Mouse (Mus musculus) adrenal gland (tissue): ENCODE results near the gene Gramd1c.

Source experiments
- intact Hi-C: fragments of 180-260 bp; cut with DNase I; formaldehyde crosslinking; loops from one replicate; pipeline ENCODE4 v1.15.1; 2025
- long read RNA-seq, 2 experiments: library from polyadenylated mRNA; unstranded; transcript quantifications; one replicate each; pipeline ENCODE4 v2.0.0; 2020; ENCODE audit warnings: borderline replicate concordance in 1 of 2; ENCODE audit not compliant: insufficient replicate concordance in 1 of 2

Gene Gramd1c
- long read RNA-seq, experiment 1, result 0 reads
- long read RNA-seq, experiment 2, partial matches to known transcripts, result 0 of 1 reads
- long read RNA-seq, experiment 2, other reads (novel, unspliced or antisense), result 1 of 1 reads

GRCm38 (mm10) chr16:44063025-44063894, at the start of gene Gramd1c:
Gramd1c (minus strand) TSS chr16:44063345.
- intact Hi-C loops, result loop anchor here (10.0 kb wide), 1 partner anchor 178 kb away; the partner anchor contains the start of gene Ccdc191

- intact Hi-C loops, result no loop called here
These were observed 45.9 kb upstream of the Gramd1c start for GRCm38 (mm10) chr16:44109002-44109401.

- intact Hi-C loops, result no loop called here
These were observed 42.1 kb upstream of the Gramd1c start for GRCm38 (mm10) chr16:44105211-44105610.

GRCm38 (mm10) chr16:44103806-44104766, 40.9 kb upstream of the Gramd1c start:
- intact Hi-C loops, result no loop called here

- intact Hi-C loops, result no loop called here
These were observed 39.8 kb upstream of the Gramd1c start for GRCm38 (mm10) chr16:44102925-44103324.

- intact Hi-C loops, result no loop called here
These were observed 38.1 kb upstream of the Gramd1c start for GRCm38 (mm10) chr16:44101181-44101710.

- intact Hi-C loops, result no loop called here
These were observed 36.2 kb upstream of the Gramd1c start for GRCm38 (mm10) chr16:44099377-44099776.

GRCm38 (mm10) chr16:44087650-44088049, 24.5 kb upstream of the Gramd1c start:
- intact Hi-C loops, result no loop called here

- intact Hi-C loops, result loop anchor here (10.0 kb wide), 1 partner anchor 177 kb away; the partner anchor contains the start of gene Ccdc191
These were observed 1.8 kb downstream of the Gramd1c start for GRCm38 (mm10) chr16:44061341-44061740.

GRCm38 (mm10) chr16:44060604-44061286, 2.4 kb downstream of the Gramd1c start:
- intact Hi-C loops, result loop anchor here (10.0 kb wide), 1 partner anchor 176 kb away; the partner anchor contains the start of gene Ccdc191

- intact Hi-C loops, result no loop called here
These were observed 4.4 kb downstream of the Gramd1c start for GRCm38 (mm10) chr16:44058745-44059144.

- intact Hi-C loops, result no loop called here
These were observed 7.4 kb downstream of the Gramd1c start for GRCm38 (mm10) chr16:44055766-44056165.

GRCm38 (mm10) chr16:44053265-44053664, 9.9 kb downstream of the Gramd1c start:
- intact Hi-C loops, result no loop called here

GRCm38 (mm10) chr16:44052390-44052789, 10.8 kb downstream of the Gramd1c start:
- intact Hi-C loops, result no loop called here

- intact Hi-C loops, result no loop called here
These were observed 13.0 kb downstream of the Gramd1c start for GRCm38 (mm10) chr16:44050139-44050538.

- intact Hi-C loops, result no loop called here
These were observed 24.0 kb downstream of the Gramd1c start for GRCm38 (mm10) chr16:44039112-44039511.

- intact Hi-C loops, result no loop called here
These were observed 27.9 kb downstream of the Gramd1c start for GRCm38 (mm10) chr16:44035221-44035620.

- intact Hi-C loops, result no loop called here
These were observed 29.8 kb downstream of the Gramd1c start for GRCm38 (mm10) chr16:44033365-44033764.

GRCm38 (mm10) chr16:44029273-44029672, 33.9 kb downstream of the Gramd1c start:
- intact Hi-C loops, result no loop called here

- intact Hi-C loops, result no loop called here
These were observed 36.3 kb downstream of the Gramd1c start for GRCm38 (mm10) chr16:44026822-44027221.
